Mouse (Mus musculus): ENCODE results near the gene Obp2a. TPM values are rescaled to one million over a fixed set of nuclear protein-coding genes. Genes with fewer than 3 reads are reported as not detected.
"Not testable (repeated sequence)": the region's sequence is repeated elsewhere in the genome, so short reads cannot be mapped to it uniquely, and the experiment has no call there.

Obp2a gene
- total and polyA plus RNA-seq, 2 experiments = not detected

- WGBS = 88% methylated on average over 5 of the region's 5 CpGs
- H3K9ac ChIP-seq (ENCODE audit: low read depth, low read length) = no peak overlapping the region
- TF ChIP-seq POLR2A (IDR thresholded peaks at IDR 0.05; ENCODE audit: extremely low read depth, insufficient read depth, low read length) (no peak), CTCF (IDR thresholded peaks at IDR 0.05; ENCODE audit: low read depth, low read length) (no peak)
- no peak overlapping the region for H3K4me3 ChIP-seq (ENCODE audit: insufficient read depth, low read depth, low read length)
- no peak overlapping the region for H3K27ac ChIP-seq (replicated peaks; ENCODE audit: insufficient read depth, low read depth, low read length)
- DNase-seq (ENCODE audit: extremely low read depth, low read depth, low spot score) = no peak
- no peaks in the 10 kb centered on the region for H3K27me3 ChIP-seq (ENCODE audit: control insufficient read depth, insufficient read depth, low read length)
- no peaks in the 10 kb centered on the region for H3K4me1 ChIP-seq (ENCODE audit: control insufficient read depth, insufficient read depth, low read length)
- H3K79me2 ChIP-seq (ENCODE audit: control insufficient read depth, insufficient read depth, low read length) = no peaks in the 10 kb centered on the region
- H3K36me3 ChIP-seq (ENCODE audit: control insufficient read depth, insufficient read depth, low read length) = no peaks in the 10 kb centered on the region
Observed at GRCm38 (mm10) chr2:25701001-25701400, 1.2 kb downstream of the Obp2a start.

DNA sequence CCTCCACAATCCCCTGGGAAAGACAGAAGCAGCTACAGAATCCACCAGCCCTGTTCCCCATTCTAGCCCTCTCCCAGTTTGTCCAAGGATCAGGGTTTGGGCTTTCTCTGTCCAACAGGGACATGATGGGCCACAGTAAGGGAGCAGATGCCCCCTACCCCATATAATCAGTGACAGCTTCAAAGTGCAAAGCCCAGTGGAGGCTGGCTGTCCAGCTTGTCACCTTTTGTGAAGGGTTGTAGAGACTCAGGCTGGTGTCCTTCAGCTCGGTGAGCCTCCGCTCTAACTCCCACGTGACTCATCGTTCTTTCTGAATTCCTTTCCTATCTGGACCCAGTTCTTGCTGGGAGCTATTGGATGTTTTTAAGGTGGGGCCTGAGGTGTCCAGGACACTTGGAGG lies 3.9 kb downstream of the Obp2a start:
- WGBS = 77% methylated on average over 4 of the region's 4 CpGs
- Histone ChIP-seq H3K27me3 (ENCODE audit: control insufficient read depth, insufficient read depth, low read length) (no peaks in the 10 kb centered on the region), H3K9ac (ENCODE audit: low read depth, low read length) (no peak overlapping the region), H3K4me3 (ENCODE audit: insufficient read depth, low read depth, low read length) (no peak overlapping the region), H3K4me1 (ENCODE audit: control insufficient read depth, insufficient read depth, low read length) (peaks cover 8% of the 10 kb centered on the region; the same call in 1 of the 2 replicates), H3K36me3 (ENCODE audit: control insufficient read depth, insufficient read depth, low read length) (no peaks in the 10 kb centered on the region), H3K27ac (replicated peaks; ENCODE audit: insufficient read depth, low read depth, low read length) (no peak overlapping the region), H3K79me2 (ENCODE audit: control insufficient read depth, insufficient read depth, low read length) (no peaks in the 10 kb centered on the region)
- TF ChIP-seq POLR2A (IDR thresholded peaks at IDR 0.05; ENCODE audit: extremely low read depth, insufficient read depth, low read length) (no peak), CTCF (IDR thresholded peaks at IDR 0.05; ENCODE audit: low read depth, low read length) (no peak)
- DNase-seq (ENCODE audit: extremely low read depth, low read depth, low spot score) = no peak

GRCm38 (mm10) chr2:25706643-25707481 lies 7.0 kb downstream of the Obp2a start, which contains the start of gene Bmyc:
Gene Bmyc, plus strand, starts transcription at chr2:25706739.
- peaks cover 14% of the 10 kb centered on the region; the same call in 1 of the 2 replicates for H3K4me1 ChIP-seq (ENCODE audit: control insufficient read depth, insufficient read depth, low read length)

GRCm38 (mm10) chr2:25708121-25708520 lies 8.3 kb downstream of the Obp2a start:
- DNase-seq (ENCODE audit: extremely low read depth, low read depth, low spot score) = peak; percentile 23
- H3K27ac ChIP-seq (replicated peaks; ENCODE audit: insufficient read depth, low read depth, low read length) = no peak overlapping the region; the same call in 1 of the 2 replicates
- TF ChIP-seq POLR2A (IDR thresholded peaks at IDR 0.05; ENCODE audit: extremely low read depth, insufficient read depth, low read length) (no peak), CTCF (IDR thresholded peaks at IDR 0.05; ENCODE audit: low read depth, low read length) (peak; percentile 28; the same call in 1 of the 2 replicates)

More at GRCm38 (mm10) chr2:25706643-25707481, 7.0 kb downstream of the Obp2a start, which contains the start of gene Bmyc:
- Histone ChIP-seq H3K27ac (replicated peaks; ENCODE audit: insufficient read depth, low read depth, low read length) (peak within 1 kb of the TSS; percentile 5; the same call in 1 of the 2 replicates), H3K4me3 (ENCODE audit: insufficient read depth, low read depth, low read length) (peak within 1 kb of the TSS; percentile 59), H3K9ac (ENCODE audit: low read depth, low read length) (peak within 1 kb of the TSS; percentile 38), H3K36me3 (ENCODE audit: control insufficient read depth, insufficient read depth, low read length) (no peaks in the 10 kb centered on the region), H3K27me3 (ENCODE audit: control insufficient read depth, insufficient read depth, low read length) (no peaks in the 10 kb centered on the region), H3K79me2 (ENCODE audit: control insufficient read depth, insufficient read depth, low read length) (no peaks in the 10 kb centered on the region)
- peak; percentile 72 for TF ChIP-seq CTCF (IDR thresholded peaks at IDR 0.05; ENCODE audit: low read depth, low read length)
- no peak for TF ChIP-seq POLR2A (IDR thresholded peaks at IDR 0.05; ENCODE audit: extremely low read depth, insufficient read depth, low read length)
- WGBS = 2% methylated on average over 78 of the region's 78 CpGs
- DNase-seq (ENCODE audit: extremely low read depth, low read depth, low spot score) = peak; percentile 49

GRCm38 (mm10) chr2:25709056-25709455 lies 9.2 kb downstream of the Obp2a start:
- not testable (repeated sequence) for H3K4me3 ChIP-seq (ENCODE audit: insufficient read depth, low read depth, low read length); DNase-seq (ENCODE audit: extremely low read depth, low read depth, low spot score); H3K27ac ChIP-seq (replicated peaks; ENCODE audit: insufficient read depth, low read depth, low read length); H3K79me2 ChIP-seq (ENCODE audit: control insufficient read depth, insufficient read depth, low read length); H3K27me3 ChIP-seq (ENCODE audit: control insufficient read depth, insufficient read depth, low read length); H3K9ac ChIP-seq (ENCODE audit: low read depth, low read length); H3K36me3 ChIP-seq (ENCODE audit: control insufficient read depth, insufficient read depth, low read length)
- H3K4me1 ChIP-seq (ENCODE audit: control insufficient read depth, insufficient read depth, low read length) = peaks cover 14% of the 10 kb centered on the region; the same call in 1 of the 2 replicates
- WGBS = 100% methylated on average over 1 of the region's 1 CpGs

More at GRCm38 (mm10) chr2:25708121-25708520, 8.3 kb downstream of the Obp2a start:
- Histone ChIP-seq H3K27me3 (ENCODE audit: control insufficient read depth, insufficient read depth, low read length) (no peaks in the 10 kb centered on the region), H3K36me3 (ENCODE audit: control insufficient read depth, insufficient read depth, low read length) (no peaks in the 10 kb centered on the region), H3K9ac (ENCODE audit: low read depth, low read length) (no peak overlapping the region), H3K4me3 (ENCODE audit: insufficient read depth, low read depth, low read length) (no peak overlapping the region), H3K79me2 (ENCODE audit: control insufficient read depth, insufficient read depth, low read length) (no peaks in the 10 kb centered on the region), H3K4me1 (ENCODE audit: control insufficient read depth, insufficient read depth, low read length) (peaks cover 14% of the 10 kb centered on the region; the same call in 1 of the 2 replicates)
- WGBS = 88% methylated on average over 2 of the region's 2 CpGs

DNA sequence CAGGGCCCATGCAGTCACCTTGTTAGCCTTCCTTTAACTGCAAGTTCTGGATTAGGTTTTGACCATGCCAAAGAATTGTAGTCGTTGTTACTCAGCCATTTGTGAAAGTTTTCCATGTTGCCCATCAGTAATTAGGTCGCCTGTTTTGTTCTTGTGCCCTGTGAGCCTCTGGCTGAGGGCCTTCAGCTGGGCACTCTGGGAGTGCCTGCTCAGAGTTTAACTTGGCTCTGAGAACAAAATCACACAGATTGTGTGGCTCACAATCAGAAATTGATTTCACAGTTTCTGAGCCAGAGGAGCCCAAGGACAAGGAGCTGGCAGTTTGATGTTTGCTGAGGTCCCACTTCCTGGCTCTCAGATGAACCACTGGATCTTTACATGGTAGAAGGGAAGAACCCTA lies 9.9 kb downstream of the Obp2a start:
- H3K27ac ChIP-seq (replicated peaks; ENCODE audit: insufficient read depth, low read depth, low read length); H3K9ac ChIP-seq (ENCODE audit: low read depth, low read length); H3K4me3 ChIP-seq (ENCODE audit: insufficient read depth, low read depth, low read length); H3K27me3 ChIP-seq (ENCODE audit: control insufficient read depth, insufficient read depth, low read length); H3K79me2 ChIP-seq (ENCODE audit: control insufficient read depth, insufficient read depth, low read length); H3K36me3 ChIP-seq (ENCODE audit: control insufficient read depth, insufficient read depth, low read length): not testable (repeated sequence)
- H3K4me1 ChIP-seq (ENCODE audit: control insufficient read depth, insufficient read depth, low read length) = peaks cover 14% of the 10 kb centered on the region; the same call in 1 of the 2 replicates
- WGBS = 14% methylated on average over 2 of the region's 2 CpGs
- DNase-seq (ENCODE audit: extremely low read depth, low read depth, low spot score) = peak; percentile 79

DNA sequence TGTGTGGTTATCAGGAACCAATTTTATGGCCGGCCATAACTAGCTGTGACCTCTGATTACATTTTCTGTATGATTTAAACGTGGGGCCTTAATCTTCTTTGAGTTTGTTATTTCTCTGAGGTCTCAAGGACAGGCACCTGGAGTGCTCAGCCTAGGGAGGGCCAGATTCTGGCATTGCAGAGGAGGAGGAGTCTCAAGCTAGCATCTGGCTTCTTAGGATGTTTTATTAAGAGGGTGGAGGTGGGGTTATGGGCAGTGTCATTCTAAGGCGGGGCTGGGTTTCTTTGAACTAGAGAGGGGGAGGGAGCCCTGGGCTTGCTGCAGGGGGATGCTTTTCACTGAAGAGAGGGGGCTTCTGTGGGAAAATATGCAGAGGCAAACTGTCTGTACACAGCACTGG lies 11.8 kb downstream of the Obp2a start:
- not testable (repeated sequence) for H3K9ac ChIP-seq (ENCODE audit: low read depth, low read length); H3K27me3 ChIP-seq (ENCODE audit: control insufficient read depth, insufficient read depth, low read length); DNase-seq (ENCODE audit: extremely low read depth, low read depth, low spot score); H3K4me3 ChIP-seq (ENCODE audit: insufficient read depth, low read depth, low read length); H3K79me2 ChIP-seq (ENCODE audit: control insufficient read depth, insufficient read depth, low read length); H3K36me3 ChIP-seq (ENCODE audit: control insufficient read depth, insufficient read depth, low read length); H3K27ac ChIP-seq (replicated peaks; ENCODE audit: insufficient read depth, low read depth, low read length)
- 56% methylated on average over 3 of the region's 3 CpGs for WGBS
- peaks cover 12% of the 10 kb centered on the region; the same call in 1 of the 2 replicates for H3K4me1 ChIP-seq (ENCODE audit: control insufficient read depth, insufficient read depth, low read length)
